Mouse (Mus musculus) heart, adult 2 months (tissue): ENCODE measurements around the gene Xab2.

Source experiments
- CTCF ChIP-seq: fragments of 200-600 bp; IDR thresholded peaks from 2 replicates; pipeline ENCODE4 v1.8.1; 2022; ENCODE audit warnings: antibody characterized with exemption, mild to moderate bottlenecking, moderate library complexity
- POLR2A ChIP-seq: fragments of 200-500 bp; IDR thresholded peaks from 2 replicates; pipeline ENCODE4 v1.6.1; 2011; ENCODE audit warnings: mild to moderate bottlenecking, low read depth, low read length, control low read depth; ENCODE audit not compliant: insufficient read depth

DNA sequence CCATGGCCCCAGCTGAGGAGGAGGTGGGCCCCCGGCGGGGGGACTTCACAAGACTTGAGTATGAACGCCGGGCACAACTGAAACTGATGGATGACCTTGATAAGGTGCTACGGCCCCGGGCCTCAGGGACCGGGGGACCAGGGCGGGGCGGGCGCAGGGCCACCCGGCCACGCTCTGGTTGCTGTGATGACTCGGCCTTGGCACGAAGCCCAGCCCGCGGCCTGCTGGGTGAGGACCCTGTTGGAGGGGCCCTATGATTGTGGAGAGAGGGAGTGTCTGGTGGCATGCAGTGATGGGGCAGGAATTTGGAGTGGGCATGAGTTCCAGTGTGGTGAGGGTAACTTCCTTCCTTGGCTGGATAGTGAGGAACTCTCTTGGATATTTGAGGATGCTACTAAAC, 14.5 kb downstream of the Xab2 start:
- TF ChIP-seq CTCF (no peak), POLR2A (no peak)
